Mouse (Mus musculus) natural killer cell, adult 2 months (primary cell): ENCODE measurements around the gene Gm26620.

Experiments
- DNase-seq, 2 experiments: peaks; one replicate each; pipeline ENCODE4 v3.0.0; 2022; ENCODE audit warnings: low spot score in 2 of 2

Gene Gm26620

DNA sequence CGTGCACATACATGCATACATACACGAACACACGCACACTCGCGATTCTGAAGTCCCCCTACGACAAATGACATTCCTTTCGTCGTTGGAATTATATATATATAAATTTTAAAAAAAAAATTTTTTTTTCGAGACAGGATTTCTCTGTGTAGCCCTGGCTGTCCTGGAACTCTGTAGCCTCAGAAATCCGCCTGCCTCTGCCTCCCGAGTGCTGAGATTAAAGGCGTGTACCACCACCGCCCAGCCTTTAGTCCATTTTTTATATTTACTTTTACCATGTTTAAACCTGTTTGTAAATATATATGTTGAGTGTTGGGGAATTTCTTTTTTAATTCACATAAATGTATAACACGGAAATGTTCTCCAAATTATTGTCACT is 16.0 kb upstream of the Gm26620 start:
- DNase-seq, result no peak

DNA sequence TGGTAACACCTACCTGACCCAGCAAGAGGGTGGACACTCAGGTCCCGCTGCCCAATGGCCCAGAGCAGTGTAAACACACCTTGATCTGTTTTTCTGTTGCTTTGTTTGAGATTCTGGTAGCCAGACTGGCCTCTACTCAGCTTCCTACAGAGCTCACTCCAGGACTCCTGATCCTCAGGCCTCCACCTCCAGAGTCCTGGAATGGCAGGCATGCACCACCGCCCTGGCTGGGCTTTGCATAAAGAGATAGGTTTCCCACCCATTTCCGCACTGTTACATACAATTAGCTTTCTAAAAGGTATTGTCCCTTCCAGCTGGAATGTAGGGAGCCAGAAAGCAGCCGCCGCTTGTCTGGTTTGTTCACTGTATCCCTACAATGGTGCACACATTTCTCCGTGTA is 13.5 kb upstream of the Gm26620 start:
- no peak for DNase-seq

DNA sequence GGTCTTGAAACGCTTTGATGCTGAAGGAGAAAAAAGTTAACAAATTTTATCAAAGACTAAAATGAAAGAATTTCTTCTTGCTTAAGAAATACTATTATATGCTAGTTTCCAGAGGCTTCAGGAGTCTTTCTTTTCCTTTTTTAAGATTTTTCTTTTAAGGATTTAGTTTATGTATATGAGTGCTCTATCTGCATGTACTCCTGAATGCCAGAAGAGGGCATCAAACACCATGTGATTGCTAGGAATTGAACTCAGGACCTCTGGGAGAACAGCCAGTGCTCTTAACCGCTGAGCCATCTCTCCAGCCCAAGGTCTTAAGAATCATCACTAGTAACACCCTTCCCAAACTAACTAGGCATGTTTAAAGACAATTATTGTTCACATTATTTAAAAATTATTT is 12.9 kb upstream of the Gm26620 start:
- no peak for DNase-seq

DNA sequence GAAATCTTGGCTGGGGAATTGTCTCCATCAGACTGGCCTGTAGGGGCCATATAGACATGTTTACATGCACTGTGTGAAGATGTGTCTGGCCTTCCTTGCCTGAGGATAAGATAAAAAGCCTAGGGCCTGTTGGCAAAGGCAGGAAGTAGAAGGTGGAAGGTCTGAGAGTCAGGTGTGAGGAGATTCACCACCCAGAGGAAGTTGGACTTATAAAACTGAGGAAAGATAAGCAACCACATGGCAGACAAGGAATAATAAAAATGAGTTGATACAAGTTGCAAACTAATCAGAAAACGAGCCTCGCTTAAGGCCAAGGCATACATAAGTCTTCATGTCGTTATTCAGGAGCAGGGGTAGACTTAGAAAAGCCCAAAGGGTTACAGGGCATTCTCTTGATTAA is 9.2 kb upstream of the Gm26620 start:
- no peak for DNase-seq

DNA sequence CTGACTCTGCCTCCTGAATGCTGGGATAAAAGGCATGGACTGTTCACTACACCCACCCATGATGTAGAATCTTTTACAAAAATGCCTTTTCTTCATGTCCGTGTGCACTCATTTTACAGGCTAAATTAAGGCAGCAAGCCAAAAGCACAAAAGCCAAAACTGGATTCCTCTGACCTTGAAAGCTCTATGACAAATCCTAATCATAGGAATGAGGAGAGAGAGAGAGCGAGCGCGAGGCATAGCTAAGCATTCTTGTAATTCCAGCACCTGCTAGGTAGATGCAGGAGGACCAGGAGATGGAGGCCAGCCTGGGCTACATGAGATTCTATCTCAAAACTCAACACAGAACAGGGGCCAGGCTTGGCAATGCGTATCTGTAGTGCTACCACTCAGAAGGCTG is 8.0 kb upstream of the Gm26620 start:
- no peak for DNase-seq

DNA sequence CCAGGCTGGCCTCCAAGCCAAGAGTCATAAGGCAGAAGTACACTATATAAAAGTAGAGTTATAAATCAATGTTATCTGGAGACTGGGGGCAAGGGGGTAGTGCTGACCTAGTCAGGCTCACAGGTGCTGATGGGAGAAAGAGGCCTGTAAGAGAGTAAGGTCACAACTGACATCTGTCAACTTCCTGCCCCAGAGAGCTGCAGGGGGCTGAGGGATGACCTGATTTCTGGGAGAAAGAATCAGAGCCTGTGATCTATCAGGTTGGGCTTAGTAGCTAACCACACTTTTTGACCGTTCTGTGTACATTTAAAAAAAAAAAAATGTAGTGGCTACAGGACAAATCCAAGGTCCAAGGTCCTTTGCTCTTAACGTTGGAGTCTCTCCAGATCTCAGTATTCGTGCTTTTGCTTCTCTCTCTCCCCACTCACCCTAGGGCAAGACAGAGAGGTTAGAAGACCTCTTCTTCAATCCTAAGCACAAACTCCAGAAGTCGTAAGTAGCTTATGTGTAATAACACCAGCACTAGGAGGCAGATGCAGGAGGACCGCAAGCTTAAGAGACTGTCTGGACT is 1.9 kb upstream of the Gm26620 start:
- DNase-seq, result no peak

- DNase-seq, result no peak
Measured at GRCm38 (mm10) chr1:170884390-170884789, 475 bp upstream of the Gm26620 start.

GRCm38 (mm10) chr1:170886044-170886458 is 1.2 kb downstream of the Gm26620 start:
- no peak for DNase-seq

DNA sequence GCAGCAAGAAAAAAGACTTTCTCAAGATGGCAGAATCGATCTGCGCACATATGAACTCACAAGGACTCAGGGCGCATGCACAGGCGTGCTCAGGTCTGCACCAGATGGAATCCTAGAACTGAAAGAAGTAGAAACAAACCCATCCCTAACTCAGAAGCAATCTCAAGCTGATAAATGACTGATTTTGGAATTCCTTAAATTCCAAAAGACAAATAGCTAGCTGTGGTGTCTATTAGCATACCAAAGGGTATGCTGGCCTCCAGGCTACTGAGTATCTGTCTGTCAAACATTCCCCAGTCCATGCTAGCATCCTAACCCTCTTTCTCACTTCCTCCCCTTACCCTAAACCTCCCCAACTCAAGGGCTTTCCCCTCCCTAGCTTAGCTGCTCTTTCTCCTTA is 4.4 kb downstream of the Gm26620 start:
- no peak for DNase-seq

- DNase-seq, result no peak
Measured at GRCm38 (mm10) chr1:170891646-170892045, 6.8 kb downstream of the Gm26620 start.

GRCm38 (mm10) chr1:170892279-170892678 is 7.4 kb downstream of the Gm26620 start:
- DNase-seq, result no peak

- DNase-seq, result peak; percentile 18 to 24
Measured at GRCm38 (mm10) chr1:170894603-170895602, 10.0 kb downstream of the Gm26620 start.

DNA sequence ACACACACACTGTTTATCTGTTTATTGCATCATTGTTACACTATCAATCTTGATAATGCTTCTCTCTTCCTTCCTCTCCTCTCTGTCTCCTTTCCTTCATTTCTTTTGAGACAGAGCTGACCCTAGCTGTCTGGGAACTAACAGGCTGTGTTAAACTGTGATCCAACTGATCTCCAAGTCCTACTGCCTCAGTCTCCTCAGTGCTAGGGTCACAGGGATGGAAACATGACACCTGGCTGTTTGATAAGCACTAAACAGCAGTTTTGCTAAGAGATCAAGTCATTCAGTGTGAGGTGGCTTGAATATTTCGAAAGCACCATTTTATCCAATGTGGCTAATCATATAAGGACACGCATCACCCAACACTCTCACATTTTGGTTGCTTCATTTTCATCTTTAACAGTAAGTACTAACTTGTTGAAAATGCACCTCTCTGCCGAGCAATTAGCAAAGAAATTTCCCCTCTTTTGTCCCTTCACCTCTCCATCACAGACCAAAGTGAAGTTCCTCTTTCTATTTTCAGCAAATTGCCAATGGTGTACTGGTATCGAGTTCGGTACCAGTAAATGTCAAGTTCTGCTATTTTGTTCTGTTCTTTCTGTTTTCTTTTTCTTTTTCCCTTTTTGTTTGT is 11.9 kb downstream of the Gm26620 start:
- no peak for DNase-seq

GRCm38 (mm10) chr1:170898413-170899075 is 13.7 kb downstream of the Gm26620 start:
- DNase-seq, result no peak

GRCm38 (mm10) chr1:170900799-170901467 is 16.1 kb downstream of the Gm26620 start:
- DNase-seq, result peak; percentile 65 to 72

DNA sequence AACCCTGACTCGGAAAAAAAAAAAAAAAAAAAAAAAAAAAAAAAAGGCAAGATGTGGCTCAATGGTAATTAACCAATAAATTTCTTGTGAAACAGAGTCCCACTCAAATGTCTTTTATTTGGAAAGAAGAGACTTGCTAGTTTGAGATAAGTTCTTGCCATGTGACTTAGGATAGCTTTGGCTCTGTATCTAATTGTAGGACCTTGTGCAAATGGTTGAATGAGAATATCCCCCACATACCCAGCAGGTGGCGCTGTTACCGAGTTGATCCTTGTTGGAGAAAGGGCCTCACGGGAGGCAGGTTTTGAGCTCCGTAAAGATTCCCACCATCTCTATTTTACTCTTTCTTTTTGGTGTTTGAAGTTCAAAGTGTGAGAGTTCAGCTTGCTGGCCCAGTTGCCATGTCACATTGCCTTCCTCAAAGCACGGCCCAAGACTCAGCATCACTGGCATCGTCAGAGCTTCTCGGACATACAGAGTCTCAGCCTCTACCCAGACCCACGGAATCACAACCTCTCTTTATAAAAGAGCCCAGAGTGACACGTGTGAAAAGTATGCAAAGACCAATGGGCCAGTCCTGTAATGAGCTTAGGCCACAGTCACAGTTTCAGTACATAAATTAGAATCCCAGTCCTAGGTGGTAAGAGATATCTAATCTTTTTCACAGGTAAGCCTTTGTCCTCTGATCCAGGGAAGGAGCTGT is 16.8 kb downstream of the Gm26620 start:
- DNase-seq, result peak; percentile 85 to 88

DNA sequence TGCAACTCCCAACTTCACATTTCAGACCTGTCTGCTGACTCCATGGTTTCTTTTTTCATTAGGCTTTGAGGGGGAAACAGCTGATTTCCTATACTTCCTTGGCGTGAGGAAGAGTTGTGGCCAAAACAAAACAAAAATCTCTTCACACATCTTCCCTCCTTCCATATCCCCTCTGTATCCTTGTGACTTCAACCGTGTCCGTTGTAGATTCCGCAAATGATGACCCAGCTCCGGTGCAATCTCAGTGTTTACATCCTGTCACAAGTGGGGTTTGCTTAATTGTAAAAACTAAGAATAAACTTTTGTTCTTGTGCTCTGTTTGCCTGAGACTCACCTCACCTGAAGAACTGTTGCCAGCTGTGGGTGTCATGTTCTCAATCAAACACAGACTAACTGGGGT is 18.6 kb downstream of the Gm26620 start:
- DNase-seq, result no peak

- no peak for DNase-seq
Measured at GRCm38 (mm10) chr1:170907111-170907455, 22.2 kb downstream of the Gm26620 start.

DNA sequence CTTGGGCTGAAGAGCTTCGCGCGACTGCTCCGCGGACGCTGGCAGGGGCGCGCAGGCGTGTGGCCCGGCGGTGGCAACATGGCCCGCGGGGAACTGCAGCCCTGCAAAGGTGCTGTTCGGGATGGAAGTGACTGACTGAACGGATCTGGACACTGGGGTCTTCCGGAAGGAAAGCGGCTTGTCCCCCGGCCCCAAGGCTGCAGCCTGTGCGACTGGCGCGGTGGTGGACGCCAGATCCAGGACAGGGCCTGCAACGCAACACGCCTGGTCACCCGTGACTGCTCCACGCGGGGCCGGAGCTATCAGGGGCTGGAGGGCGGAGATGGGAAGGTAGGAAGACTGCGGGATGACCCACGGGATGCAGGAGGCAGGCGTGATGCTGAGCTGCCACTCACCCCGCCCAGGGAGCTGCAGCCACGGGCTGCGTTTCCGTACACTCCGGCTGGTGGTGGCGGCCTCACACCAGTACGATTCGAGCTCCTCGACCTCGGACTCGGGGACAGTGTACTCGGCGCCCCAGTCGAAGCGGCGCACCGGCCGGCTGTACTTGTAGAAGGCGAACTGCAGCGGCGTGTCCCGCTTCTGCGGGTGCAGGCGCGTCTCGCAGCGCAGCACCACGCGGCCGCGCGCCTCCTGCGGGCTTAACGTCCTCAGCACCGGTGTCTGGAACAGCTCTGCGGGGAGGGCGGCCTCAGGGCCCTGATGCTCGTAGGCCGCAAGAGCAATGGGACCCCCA is 22.8 kb downstream of the Gm26620 start:
- DNase-seq, result peak; percentile 34 to 37

- DNase-seq, result no peak
Measured at GRCm38 (mm10) chr1:170908341-170908740, 23.5 kb downstream of the Gm26620 start.
